Mouse (Mus musculus) WW6 (cell line): ENCODE results near the gene Slc25a38.

Experiments
- DNase-seq: peaks from one replicate; pipeline ENCODE4 v3.0.0-alpha.2; 2013; ENCODE audit warnings: low read depth, low spot score

The Slc25a38 gene

GRCm38 (mm10) chr9:120140652-120141051 lies 30.5 kb downstream of the Slc25a38 start:
- DNase-seq, result no peak

DNA sequence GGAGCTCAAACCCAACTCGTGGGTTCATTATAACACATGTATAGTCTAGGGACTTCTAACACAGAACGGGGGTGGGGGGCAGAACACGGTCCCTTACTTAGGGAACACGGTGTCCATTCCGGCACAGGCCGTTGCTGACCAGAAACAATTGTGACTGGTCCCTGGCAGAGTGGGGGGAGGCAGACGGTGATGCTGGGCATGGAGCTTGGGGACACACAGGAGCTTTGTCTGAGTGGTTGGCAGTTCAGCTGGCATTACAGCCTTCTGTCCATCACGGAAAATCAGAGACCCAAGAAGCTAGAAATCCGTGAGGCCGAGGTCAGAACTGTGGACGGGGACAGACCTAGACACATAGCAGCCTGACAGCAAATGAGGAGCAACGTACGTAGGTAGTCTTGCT lies 34.3 kb downstream of the Slc25a38 start:
- DNase-seq, result no peak

DNA sequence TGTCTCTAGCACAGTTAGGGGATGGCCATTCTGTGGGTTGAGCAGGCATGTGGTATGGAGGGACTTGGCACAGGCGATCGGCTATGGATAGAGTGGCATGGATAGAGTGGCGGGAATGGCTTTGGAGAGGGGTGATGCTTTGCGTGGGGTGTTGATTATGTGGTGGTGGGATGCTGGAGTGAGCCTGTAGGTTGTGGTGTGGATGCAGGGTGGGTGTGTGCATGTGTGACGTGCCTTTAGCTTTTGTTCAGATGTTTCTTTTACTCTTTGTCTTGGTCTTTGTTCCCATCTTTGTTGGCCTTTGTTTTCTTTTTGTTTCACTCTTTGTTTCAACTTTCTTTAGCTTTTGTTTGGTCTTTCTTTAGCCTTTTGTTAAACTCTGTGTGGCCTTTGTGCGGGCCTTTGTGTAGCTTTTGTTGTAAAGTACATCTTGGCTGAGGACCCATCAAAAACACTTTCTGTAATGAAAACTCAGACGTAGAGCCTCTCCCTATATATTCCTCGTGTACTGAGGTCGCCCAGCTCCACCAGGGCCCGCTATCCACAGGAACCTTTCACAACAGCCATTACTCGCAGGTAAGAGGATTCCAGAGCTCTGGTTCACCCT lies 39.2 kb downstream of the Slc25a38 start, which contains the start of gene Mobp:
Gene Mobp (plus strand): TSS at position 486 of the 607 bp plus-strand sequence.
- DNase-seq, result no peak

DNA sequence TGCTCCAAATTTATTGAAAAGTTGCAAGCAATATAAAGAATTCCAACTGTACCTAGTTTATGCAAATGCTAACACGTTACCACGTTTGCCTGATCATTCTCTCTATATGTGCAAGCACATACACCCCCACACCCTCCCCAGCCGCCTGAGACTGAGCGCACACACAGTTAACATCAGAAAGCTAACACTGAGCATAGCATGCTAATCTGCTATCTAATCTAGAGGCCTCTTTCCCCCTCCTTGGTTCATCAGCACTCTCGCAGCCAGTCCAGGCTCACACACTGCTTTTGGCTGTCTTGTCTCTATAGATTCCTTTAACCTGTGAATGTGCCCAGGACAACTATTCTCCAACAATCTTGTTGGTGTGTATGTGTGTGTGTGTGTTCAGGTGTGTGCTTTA lies 41.0 kb downstream of the Slc25a38 start:
- no peak for DNase-seq

DNA sequence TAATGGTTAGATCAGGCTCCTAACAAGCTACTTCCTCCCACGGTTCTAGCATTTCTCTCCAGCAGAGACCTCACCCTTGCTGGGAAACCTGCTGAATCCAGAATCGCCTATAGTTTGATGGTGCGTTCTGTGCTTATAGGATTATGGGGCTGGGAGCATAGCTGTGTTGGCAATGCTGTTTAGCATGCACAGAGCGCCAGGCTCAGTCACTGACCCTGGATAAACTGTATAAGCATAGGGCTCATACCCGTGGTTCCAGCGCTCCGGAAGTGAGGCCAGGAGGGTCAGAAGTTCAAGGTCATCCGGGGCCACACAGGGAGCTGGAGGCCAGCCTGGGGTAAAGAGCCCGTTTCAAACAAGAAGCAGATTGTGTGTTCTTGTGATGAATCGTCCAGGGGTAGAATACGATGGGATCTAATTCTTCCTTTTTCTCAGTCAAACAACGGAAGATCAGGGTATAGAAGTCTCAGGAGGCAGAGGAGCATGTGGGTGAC lies 41.8 kb downstream of the Slc25a38 start:
- no peak for DNase-seq

DNA sequence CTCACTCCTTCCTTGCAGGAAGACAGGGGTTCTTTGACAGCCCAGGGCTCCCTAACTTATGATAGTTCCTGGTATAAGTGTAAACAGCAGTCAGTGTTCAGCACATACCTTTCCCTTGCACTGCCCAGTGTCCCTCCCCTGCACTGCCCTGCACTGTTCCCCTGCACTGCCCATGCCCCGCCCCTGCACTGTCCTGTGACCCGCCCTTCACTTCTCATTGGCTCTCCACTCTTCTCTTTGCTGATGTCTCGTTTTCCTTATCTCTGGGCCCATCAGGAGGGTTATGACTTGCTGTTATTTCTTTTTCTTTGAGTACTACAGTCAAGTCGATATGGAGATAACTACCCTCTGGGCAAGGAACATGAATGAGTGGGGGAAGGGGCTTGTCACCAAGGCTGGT lies 47.9 kb downstream of the Slc25a38 start:
- DNase-seq, result no peak

DNA sequence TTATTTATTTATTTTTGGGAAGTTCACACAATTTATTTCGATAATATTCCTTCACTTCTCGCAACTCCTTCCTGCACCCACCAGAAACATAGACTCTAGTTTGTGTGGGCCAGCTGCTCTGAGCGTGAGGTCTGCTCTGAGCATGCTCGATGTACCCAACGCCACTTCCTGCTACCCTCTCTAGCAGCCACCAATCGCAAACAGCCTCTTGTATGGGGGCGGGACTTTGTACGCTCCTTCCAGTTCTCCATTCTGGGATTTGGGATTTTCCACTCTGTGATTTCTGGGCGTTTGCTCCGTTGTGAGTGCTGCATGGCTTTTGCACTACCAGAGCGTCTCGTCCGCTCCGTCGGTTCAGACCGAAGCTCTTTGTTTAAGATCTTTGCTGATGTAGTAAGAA lies 53.7 kb downstream of the Slc25a38 start:
- no peak for DNase-seq

DNA sequence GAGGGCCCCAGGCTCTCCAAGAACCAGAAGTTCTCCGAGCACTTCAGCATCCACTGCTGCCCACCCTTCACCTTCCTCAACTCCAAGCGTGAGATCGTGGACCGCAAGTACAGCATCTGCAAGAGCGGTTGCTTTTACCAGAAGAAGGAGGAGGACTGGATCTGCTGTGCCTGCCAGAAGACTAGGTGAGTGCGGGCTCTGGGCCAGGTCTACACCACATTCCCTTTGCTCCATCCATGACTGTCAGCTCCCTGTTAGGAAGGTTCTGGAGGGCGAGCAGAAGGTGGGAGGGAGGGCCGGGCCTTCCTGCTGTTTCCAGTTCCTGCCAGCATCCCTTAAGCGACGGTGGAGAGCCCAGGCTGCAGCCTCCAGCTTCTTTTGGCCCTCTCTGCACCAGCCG lies 57.7 kb downstream of the Slc25a38 start:
- no peak for DNase-seq

- DNase-seq, result no peak
Observed at GRCm38 (mm10) chr9:120171295-120171694, 61.1 kb downstream of the Slc25a38 start.
